11 mouse cellular contexts compared by ENCODE assay signal in genomic region chr12:5428733-5429132, GRCm38 (mm10). TPM values are rescaled to one million over a fixed set of nuclear protein-coding genes. Genes with fewer than 3 reads are reported as not detected.
DNase-seq lines count a peak whose midpoint lies in the region; ATAC-seq and TF ChIP-seq lines count a peak whose summit lies in the region.
"Had no signal": no experiment of that assay in that cellular context is flagged by ENCODE, and none has a peak within 500 bp of the region (broad histone marks: within the 10 kb centered on the region; RNA-seq: fewer than 3 reads in every experiment).

No protein-coding gene starts in this region.

- TF ChIP-seq CTCF in forebrain, postnatal 0 days (IDR thresholded peaks at IDR 0.05; ENCODE audit: low read depth), result no peak
- no peak for TF ChIP-seq CTCF in olfactory bulb, adult 2 months (IDR thresholded peaks at IDR 0.05; ENCODE audit: insufficient read depth, low read depth, low read length)

- H3K4me2 ChIP-seq in midbrain, embryonic 15.5 days, result no peak overlapping the region
- H3K4me2 ChIP-seq in midbrain, embryonic 13.5 days (replicated peaks), result no peak overlapping the region
- H3K4me2 ChIP-seq in forebrain, postnatal 0 days (ENCODE audit: low read depth), result no peak overlapping the region
- H3K4me2 ChIP-seq: limb, embryonic 15.5 days; lung, embryonic 15.5 days had no signal

- H3K9ac ChIP-seq in midbrain, embryonic 15.5 days, result no peak overlapping the region
- H3K9ac ChIP-seq in midbrain, embryonic 13.5 days (replicated peaks), result no peak overlapping the region
- H3K9ac ChIP-seq in forebrain, postnatal 0 days, result no peak overlapping the region
- H3K9ac ChIP-seq: limb, embryonic 15.5 days; lung, embryonic 15.5 days had no signal

- no peaks in the 10 kb centered on the region for H3K9me3 ChIP-seq in midbrain, embryonic 15.5 days
- no peaks in the 10 kb centered on the region for H3K9me3 ChIP-seq in midbrain, embryonic 13.5 days
- no peaks in the 10 kb centered on the region for H3K9me3 ChIP-seq in forebrain, postnatal 0 days (ENCODE audit: low read length)
- H3K9me3 ChIP-seq in limb, embryonic 10.5 days (replicated peaks), result no peaks in the 10 kb centered on the region
- H3K9me3 ChIP-seq: limb, embryonic 15.5 days; lung, embryonic 15.5 days had no signal

- 0 out of 2 replicates have a peak, but pooled peaks have one; percentile 52 for ATAC-seq in midbrain, embryonic 15.5 days (replicated peaks)
- ATAC-seq in midbrain, embryonic 13.5 days, result no peak
- ATAC-seq in forebrain, postnatal 0 days, result peak; percentile 87

- no peaks in the 10 kb centered on the region for H3K36me3 ChIP-seq in midbrain, embryonic 15.5 days (replicated peaks)
- H3K36me3 ChIP-seq in midbrain, embryonic 13.5 days, result no peaks in the 10 kb centered on the region
- H3K36me3 ChIP-seq in forebrain, postnatal 0 days (ENCODE audit: insufficient read depth), result no peaks in the 10 kb centered on the region
- no peaks in the 10 kb centered on the region for H3K36me3 ChIP-seq in limb, embryonic 10.5 days
- H3K36me3 ChIP-seq: limb, embryonic 15.5 days; lung, embryonic 15.5 days had no signal

- no peaks in the 10 kb centered on the region for H3K27me3 ChIP-seq in midbrain, embryonic 15.5 days (replicated peaks)
- no peaks in the 10 kb centered on the region for H3K27me3 ChIP-seq in midbrain, embryonic 13.5 days
- H3K27me3 ChIP-seq in forebrain, postnatal 0 days (ENCODE audit: insufficient read depth, low read length), result no peaks in the 10 kb centered on the region
- H3K27me3 ChIP-seq in limb, embryonic 10.5 days (ENCODE audit: low read depth, poor library complexity, severe bottlenecking), result no peaks in the 10 kb centered on the region
- H3K27me3 ChIP-seq: limb, embryonic 15.5 days; lung, embryonic 15.5 days had no signal

- WGBS in midbrain, embryonic 15.5 days, result 66% methylated on average over 3 of the region's 3 CpGs
- 78% methylated on average over 3 of the region's 3 CpGs for WGBS in midbrain, embryonic 13.5 days
- WGBS in forebrain, postnatal 0 days, result 52% methylated on average over 3 of the region's 3 CpGs
- 66% methylated on average over 3 of the region's 3 CpGs for WGBS in olfactory bulb, adult 2 months
- 60% methylated on average over 3 of the region's 3 CpGs for WGBS in limb, embryonic 10.5 days

- no peak for TF ChIP-seq POLR2A in olfactory bulb, adult 2 months (IDR thresholded peaks at IDR 0.05; ENCODE audit: insufficient read depth, low read depth, low read length)

- H3K27ac ChIP-seq in midbrain, embryonic 15.5 days, result 0 out of 2 replicates have a peak overlapping the region, but pooled peaks have one; percentile 20
- H3K27ac ChIP-seq in midbrain, embryonic 13.5 days, result no peak overlapping the region
- H3K27ac ChIP-seq in forebrain, postnatal 0 days (ENCODE audit: low read depth, low read length), result peak overlapping the region; percentile 15; the same call in 1 of the 2 replicates
- H3K27ac ChIP-seq in olfactory bulb, adult 2 months (ENCODE audit: insufficient read depth, low read depth, low read length), result 0 out of 2 replicates have a peak overlapping the region, but pooled peaks have one; percentile 17
- no peak overlapping the region for H3K27ac ChIP-seq in limb, embryonic 10.5 days
- H3K27ac ChIP-seq: limb, embryonic 15.5 days; lung, embryonic 15.5 days had no signal

- peaks cover 1% of the 10 kb centered on the region; the same call in 1 of the 2 replicates for H3K4me1 ChIP-seq in midbrain, embryonic 15.5 days
- H3K4me1 ChIP-seq in midbrain, embryonic 13.5 days (replicated peaks), result no peaks in the 10 kb centered on the region
- H3K4me1 ChIP-seq in forebrain, postnatal 0 days (ENCODE audit: insufficient read depth), result no peaks in the 10 kb centered on the region
- no peaks in the 10 kb centered on the region; the same call in 1 of the 2 replicates for H3K4me1 ChIP-seq in olfactory bulb, adult 2 months (ENCODE audit: control insufficient read depth, insufficient read depth, low read length)
- H3K4me1 ChIP-seq in limb, embryonic 10.5 days, result peaks cover 18% of the 10 kb centered on the region
- H3K4me1 ChIP-seq: lung, embryonic 15.5 days had no signal

- no peak overlapping the region for H3K4me3 ChIP-seq in midbrain, embryonic 15.5 days
- no peak overlapping the region for H3K4me3 ChIP-seq in midbrain, embryonic 13.5 days (replicated peaks)
- no peak overlapping the region for H3K4me3 ChIP-seq in forebrain, postnatal 0 days (ENCODE audit: low read depth, low read length)
- no peak overlapping the region for H3K4me3 ChIP-seq in olfactory bulb, adult 2 months (ENCODE audit: insufficient read depth, low read depth, low read length)
- no peak overlapping the region for H3K4me3 ChIP-seq in limb, embryonic 10.5 days
- H3K4me3 ChIP-seq: limb, embryonic 15.5 days; lung, embryonic 15.5 days had no signal

- peak; percentile 17 for DNase-seq in cerebellum, adult 8-10 months
- DNase-seq in forebrain, postnatal 0 days, result peak; percentile 56
- DNase-seq in limb, embryonic 10.5 days (ENCODE audit: low spot score), result no peak
- no peak for DNase-seq in adrenal gland, adult (ENCODE audit: inconsistent age in 2 of 2, low spot score in 1 of 2)
- DNase-seq: heart, postnatal 14 days; kidney, adult 11 months had no signal

RNA-seq across cellular contexts. Expression of gene Klhl29, which starts 53.3 kb away (rescaled TPM):
- polyA plus RNA-seq in midbrain, embryonic 15.5 days (2015; fragmentation: Nextera tagmentation; extraction: Ambion mirVana), result 4.8 and 5.2 TPM in 2 replicates
- 3.3 and 4.0 TPM in 2 replicates for polyA plus RNA-seq in midbrain, embryonic 13.5 days (2015; fragmentation: Nextera tagmentation; extraction: Ambion mirVana)
- 8.2 and 9.6 TPM in 2 replicates for total RNA-seq in forebrain, postnatal 0 days (2014; rRNA removed)
- polyA plus RNA-seq in forebrain, postnatal 0 days (2015; fragmentation: Nextera tagmentation; extraction: Ambion mirVana), result 2.0 and 2.7 TPM in 2 replicates
- polyA plus RNA-seq in olfactory bulb, adult 2 months (2012; ENCODE audit: insufficient read depth, insufficient read length, low replicate concordance, missing spikeins), result not detected in 2 replicates
- polyA plus RNA-seq in limb, embryonic 10.5 days (2016; fragmentation: Nextera tagmentation; extraction: Ambion mirVana), result 1.0 and 1.4 TPM in 2 replicates

Comparison
In these comparisons a context has a peak if more than half of its experiments do, and no peak if none do; other contexts are left out.
1. H3K27ac ChIP-seq: peak in midbrain, embryonic 15.5 days (single experiment), forebrain, postnatal 0 days (single experiment) and olfactory bulb, adult 2 months (single experiment); none in midbrain, embryonic 13.5 days (single experiment) and limb, embryonic 10.5 days (single experiment).
2. DNase-seq: peak in cerebellum, adult 8-10 months (single experiment) and forebrain, postnatal 0 days (single experiment); none in limb, embryonic 10.5 days (single experiment) and adrenal gland, adult (0 of 2).